Mouse (Mus musculus): ENCODE data around the gene Mef2b.

- no peak for TF ChIP-seq POLR2A (IDR thresholded peaks at IDR 0.05; ENCODE audit: borderline replicate concordance, extremely low read depth, low read depth, low read length)
- TF ChIP-seq CTCF (IDR thresholded peaks at IDR 0.05; ENCODE audit: insufficient read depth, low read length) = no peak
Measured at GRCm38 (mm10) chr8:70203072-70203471, 63.6 kb downstream of the Mef2b start.
